Mouse (Mus musculus) liver, embryonic 15.5 days (tissue): ENCODE measurements around the gene Calb2. TPM values are rescaled to one million over a fixed set of nuclear protein-coding genes. Genes with fewer than 3 reads are reported as not detected.

Experiments used
- ATAC-seq: fragments of 200-750 bp; cut with Nextera tagmentation; 2 replicates; pipeline ENCODE4 v1.8.0; 2017; ENCODE audit warnings: moderate number of reproducible peaks, mild to moderate bottlenecking, moderate library complexity; ENCODE audit not compliant: insufficient read depth
- H3K27ac ChIP-seq: fragments of 300-500 bp; sonication (generic); replicated peaks from 2 replicates; pipeline ENCODE4 v1.5.1; 2015; ENCODE audit warnings: mild to moderate bottlenecking, inconsistent platforms
- H3K27me3 ChIP-seq: fragments of 300-500 bp; sonication (generic); 2 replicates; pipeline ENCODE4 v1.6.1; 2015; ENCODE audit warnings: mild to moderate bottlenecking, inconsistent platforms
- H3K36me3 ChIP-seq: fragments of 300-500 bp; sonication (generic); replicated peaks from 2 replicates; pipeline ENCODE4 v1.6.1; 2015; ENCODE audit warnings: moderate library complexity, mild to moderate bottlenecking, inconsistent platforms
- H3K4me1 ChIP-seq: fragments of 300-500 bp; sonication (generic); replicated peaks from 2 replicates; pipeline ENCODE4 v1.6.1; 2015; ENCODE audit warnings: inconsistent platforms
- H3K4me2 ChIP-seq: fragments of 300-500 bp; sonication (generic); 2 replicates; pipeline ENCODE4 v1.6.1; 2015; ENCODE audit warnings: moderate library complexity, mild to moderate bottlenecking, inconsistent platforms
- H3K4me3 ChIP-seq: fragments of 300-500 bp; sonication (generic); replicated peaks from 2 replicates; pipeline ENCODE4 v1.5.1; 2015; ENCODE audit warnings: mild to moderate bottlenecking, inconsistent platforms
- H3K9ac ChIP-seq: fragments of 300-500 bp; sonication (generic); 2 replicates; pipeline ENCODE4 v1.6.1; 2015; ENCODE audit warnings: moderate library complexity, mild to moderate bottlenecking, inconsistent platforms
- H3K9me3 ChIP-seq: fragments of 300-500 bp; sonication (generic); replicated peaks from 2 replicates; pipeline ENCODE4 v1.6.1; 2016; ENCODE audit warnings: inconsistent platforms
- WGBS: fragments of 180-500 bp; shearing (Covaris S2); methylation state at CpG from one replicate; pipeline ENCODE4 v1.1.7; 2015; ENCODE audit warnings: mixed read lengths; ENCODE audit not compliant: insufficient replicate concordance; 5-methylcytosine and 5-hydroxymethylcytosine counted together
- polyA plus RNA-seq: library from polyadenylated mRNA; unstranded; fragments of >200 nt; fragmentation: Nextera tagmentation; extraction: Ambion mirVana; gene quantifications from 2 replicates; pipeline ENCODE4 v1.2.1, GENCODE M21; 2015

Calb2 gene
- polyA plus RNA-seq, 1 experiment from 2014 or later, result not detected

GRCm38 (mm10) chr8:110119715-110120114, 48.3 kb downstream of the Calb2 start:
- Histone ChIP-seq H3K27ac (no peak overlapping the region), H3K4me3 (no peak overlapping the region), H3K27me3 (no peaks in the 10 kb centered on the region), H3K9ac (no peak overlapping the region), H3K4me1 (no peaks in the 10 kb centered on the region), H3K4me2 (no peak overlapping the region), H3K36me3 (no peaks in the 10 kb centered on the region), H3K9me3 (no peaks in the 10 kb centered on the region)
- WGBS, result 39% methylated on average over 6 of the region's 6 CpGs
- no peak for ATAC-seq

DNA sequence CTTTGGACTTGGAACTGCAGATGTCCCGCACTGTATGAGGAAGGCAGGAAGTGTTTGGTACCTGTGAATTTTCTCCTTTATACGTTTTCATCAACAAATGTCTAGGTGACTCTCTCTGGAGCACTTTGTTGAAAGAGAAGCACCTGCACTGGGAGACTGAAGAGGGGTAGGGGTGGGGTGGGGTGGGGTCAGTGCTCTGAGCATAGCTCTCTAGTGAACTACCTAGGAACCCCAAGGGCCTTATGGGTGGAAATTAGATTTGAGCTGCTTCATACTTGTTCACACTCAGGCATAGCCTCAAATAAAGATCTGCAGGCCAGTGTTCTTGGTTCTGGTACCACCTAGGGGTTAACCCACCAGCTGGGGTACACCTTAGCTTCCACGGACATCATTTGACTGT, 65.4 kb downstream of the Calb2 start, which contains the start of gene Gm17720:
Gene Gm17720 (minus strand): TSS at position 101 of the 400 bp plus-strand sequence.
- no peak within 1 kb of the TSS for H3K9ac ChIP-seq
- H3K9me3 ChIP-seq, result no peaks in the 10 kb centered on the region
- no peak for ATAC-seq
- H3K27ac ChIP-seq, result no peak within 1 kb of the TSS
- no peak within 1 kb of the TSS for H3K4me2 ChIP-seq
- H3K36me3 ChIP-seq, result no peaks in the 10 kb centered on the region
- WGBS, result 58% methylated on average over 3 of the region's 3 CpGs
- H3K4me1 ChIP-seq, result no peaks in the 10 kb centered on the region
- H3K4me3 ChIP-seq, result no peak within 1 kb of the TSS
- no peaks in the 10 kb centered on the region for H3K27me3 ChIP-seq

GRCm38 (mm10) chr8:110101676-110102075, 66.3 kb downstream of the Calb2 start:
- H3K4me3 ChIP-seq, result no peak overlapping the region
- ATAC-seq, result no peak
- H3K27ac ChIP-seq, result no peak overlapping the region
- H3K27me3 ChIP-seq, result no peaks in the 10 kb centered on the region
- H3K4me2 ChIP-seq, result no peak overlapping the region
- WGBS, result 70% methylated on average over 15 of the region's 15 CpGs
- no peaks in the 10 kb centered on the region for H3K9me3 ChIP-seq
- H3K36me3 ChIP-seq, result no peaks in the 10 kb centered on the region
- H3K9ac ChIP-seq, result no peak overlapping the region
- H3K4me1 ChIP-seq, result no peaks in the 10 kb centered on the region

- Histone ChIP-seq H3K4me1 (no peaks in the 10 kb centered on the region), H3K27me3 (no peaks in the 10 kb centered on the region), H3K36me3 (no peaks in the 10 kb centered on the region), H3K27ac (no peak within 1 kb of the TSS), H3K4me2 (no peak within 1 kb of the TSS), H3K4me3 (no peak within 1 kb of the TSS), H3K9ac (no peak within 1 kb of the TSS), H3K9me3 (no peaks in the 10 kb centered on the region)
- 79% methylated on average over 12 of the region's 12 CpGs for WGBS
- no peak for ATAC-seq
Measured at GRCm38 (mm10) chr8:110100907-110101306, 67.1 kb downstream of the Calb2 start, which contains the start of gene Gm21964. Gm21964 (plus strand) TSS chr8:110101207.

- Histone ChIP-seq H3K4me2 (no peak overlapping the region), H3K27me3 (no peaks in the 10 kb centered on the region), H3K4me1 (no peaks in the 10 kb centered on the region), H3K27ac (no peak overlapping the region), H3K36me3 (peaks cover 17% of the 10 kb centered on the region), H3K9me3 (no peaks in the 10 kb centered on the region), H3K4me3 (no peak overlapping the region), H3K9ac (no peak overlapping the region)
- 33% methylated on average over 1 of the region's 1 CpGs for WGBS
- ATAC-seq, result no peak
Measured at GRCm38 (mm10) chr8:110091869-110092268, 76.1 kb downstream of the Calb2 start.

Other genes with a start within 250 kb of the Calb2 start
- 0.06 and 0.26 TPM in 2 replicates for gene Marveld3, start 206.0 kb downstream of the Calb2 start, polyA plus RNA-seq
- gene Tat, start 177.8 kb downstream of the Calb2 start, polyA plus RNA-seq, result 0.25 and 0.47 TPM in 2 replicates
- gene Chst4, start 128.5 kb downstream of the Calb2 start, polyA plus RNA-seq, result 0.09 TPM in 1 of 2 replicates, not detected in the other
- gene Zfp612, start 88.5 kb downstream of the Calb2 start, polyA plus RNA-seq, result 0.89 and 1.1 TPM in 2 replicates
- gene Gm21964, start 67.0 kb downstream of the Calb2 start, polyA plus RNA-seq, result not detected in 2 replicates
- gene Gm17720, start 65.5 kb downstream of the Calb2 start, polyA plus RNA-seq, result not detected in 2 replicates
- gene Cmtr2, start 47.5 kb upstream of the Calb2 start, polyA plus RNA-seq, result 2.9 TPM in 2 replicates
- gene Hydin, start 98.8 kb upstream of the Calb2 start, polyA plus RNA-seq, result 0.07 and 0.10 TPM in 2 replicates